ENCODE assay signal across 8 mouse cellular contexts in the genomic region with DNA sequence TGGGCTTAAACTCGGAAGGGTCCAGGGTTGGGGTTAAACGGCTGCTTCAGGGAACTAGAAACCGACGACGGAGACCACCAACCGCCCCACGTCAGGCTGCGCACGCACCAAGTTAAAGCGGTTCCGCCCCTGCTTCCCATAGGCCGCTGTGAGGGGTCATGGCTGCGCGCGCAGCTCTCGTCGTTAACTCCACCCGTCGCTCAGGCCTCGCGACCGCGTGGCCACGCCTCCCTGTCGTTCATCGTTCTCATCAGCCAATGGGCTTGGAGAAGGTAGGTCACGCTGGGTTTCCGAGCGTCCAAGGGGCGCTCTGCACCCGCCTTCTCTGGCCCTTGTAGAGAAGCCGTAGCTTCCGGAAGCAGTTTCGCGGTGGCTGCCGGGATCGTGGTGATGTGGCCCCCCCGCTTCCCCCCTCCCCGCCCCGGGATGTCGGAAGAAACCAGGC. TPM values are rescaled to one million over a fixed set of nuclear protein-coding genes. Genes with fewer than 3 reads are reported as not detected.
DNase-seq lines count a peak whose midpoint lies in the region; ATAC-seq lines count a peak whose summit lies in the region.

Gene Swi5 (minus strand): TSS at position 153 of the 445 bp plus-strand sequence.

- peak; percentile 99 for ATAC-seq in forebrain, embryonic 14.5 days
- ATAC-seq in neural tube, embryonic 15.5 days (ENCODE audit: low FRiP score), result peak; percentile 100

- H3K4me2 ChIP-seq in forebrain, embryonic 14.5 days (ENCODE audit: low read length), result peak within 1 kb of the TSS; percentile 90
- peak within 1 kb of the TSS; percentile 94 for H3K4me2 ChIP-seq in neural tube, embryonic 15.5 days

- 0% methylated on average over 30 of the region's 41 CpGs for WGBS in forebrain, embryonic 14.5 days
- under 1% methylated on average over 41 of the region's 41 CpGs for WGBS in neural tube, embryonic 15.5 days

- H3K36me3 ChIP-seq in forebrain, embryonic 14.5 days (ENCODE audit: control insufficient read depth, insufficient read depth, low read length), result peaks cover 32% of the 10 kb centered on the region
- peaks cover 24% of the 10 kb centered on the region for H3K36me3 ChIP-seq in neural tube, embryonic 15.5 days

- H3K9ac ChIP-seq in forebrain, embryonic 14.5 days (ENCODE audit: low read length), result peak within 1 kb of the TSS; percentile 85
- peak within 1 kb of the TSS; percentile 91 for H3K9ac ChIP-seq in neural tube, embryonic 15.5 days (replicated peaks)

- no peaks in the 10 kb centered on the region for H3K27me3 ChIP-seq in forebrain, embryonic 14.5 days (replicated peaks; ENCODE audit: control insufficient read depth, insufficient read depth, low read length)
- H3K27me3 ChIP-seq in neural tube, embryonic 15.5 days (replicated peaks), result no peaks in the 10 kb centered on the region

- peak within 1 kb of the TSS; percentile 82 for H3K4me3 ChIP-seq in forebrain, embryonic 14.5 days (ENCODE audit: low read depth, low read length)
- peak within 1 kb of the TSS; percentile 72 for H3K4me3 ChIP-seq in neural tube, embryonic 15.5 days (replicated peaks)

- intact Hi-C loops in heart, postnatal 14 days (cut with DNase I), result no loop called here

- no peaks in the 10 kb centered on the region for H3K9me3 ChIP-seq in forebrain, embryonic 14.5 days (replicated peaks; ENCODE audit: control insufficient read depth, low read length)
- H3K9me3 ChIP-seq in neural tube, embryonic 15.5 days (replicated peaks), result no peaks in the 10 kb centered on the region

- peak within 1 kb of the TSS; percentile 23; the same call in 1 of the 2 replicates for H3K27ac ChIP-seq in forebrain, embryonic 14.5 days (ENCODE audit: low read depth, low read length)
- peak within 1 kb of the TSS; percentile 81 for H3K27ac ChIP-seq in neural tube, embryonic 15.5 days (replicated peaks)

- peak; percentile 100 for DNase-seq in ES-CJ7 (ENCODE audit: low read depth, low spot score)
- DNase-seq in cerebellum, adult 11 months, result peak; percentile 99
- peak; percentile 100 for DNase-seq in forebrain, embryonic 14.5 days (ENCODE audit: low spot score)
- peak; percentile 98 for DNase-seq in heart, postnatal 14 days
- DNase-seq in layer of hippocampus, adult 11-12 months (ENCODE audit: low spot score), result peak; percentile 99
- peak; percentile 98 to 99 for DNase-seq in lung, adult 18-20 months
- peak; percentile 99 for DNase-seq in testis, postnatal 14 days (ENCODE audit: low spot score)

- peaks cover 16% of the 10 kb centered on the region for H3K4me1 ChIP-seq in forebrain, embryonic 14.5 days (ENCODE audit: control insufficient read depth, insufficient read depth, low read length)
- peaks cover 37% of the 10 kb centered on the region for H3K4me1 ChIP-seq in neural tube, embryonic 15.5 days

RNA-seq across cellular contexts. Expression of gene Swi5, which starts in this region (rescaled TPM):
- 186 and 243 TPM in 2 replicates for polyA plus RNA-seq in forebrain, embryonic 14.5 days (2014; fragmentation: Nextera tagmentation; extraction: Ambion mirVana)
- 100 to 1,000 TPM; 153 to 156 TPM for total RNA-seq in heart, postnatal 14 days (2021)
- polyA plus RNA-seq in neural tube, embryonic 15.5 days (2015; fragmentation: Nextera tagmentation; extraction: Ambion mirVana), result 421 and 448 TPM in 2 replicates

Comparison
In these comparisons a context has a peak if more than half of its experiments do, and no peak if none do; other contexts are left out.
1. Peak in every context shown above with its lines: DNase-seq, ATAC-seq, H3K4me3 ChIP-seq and H3K27ac ChIP-seq.